Mouse (Mus musculus) ovary, postnatal 10 days (tissue): ENCODE measurements around the gene Smg6.

ENCODE experiments used
- DNase-seq: peaks from one replicate; pipeline ENCODE4 v3.0.0; 2022; ENCODE audit warnings: low spot score

Smg6 gene

DNA sequence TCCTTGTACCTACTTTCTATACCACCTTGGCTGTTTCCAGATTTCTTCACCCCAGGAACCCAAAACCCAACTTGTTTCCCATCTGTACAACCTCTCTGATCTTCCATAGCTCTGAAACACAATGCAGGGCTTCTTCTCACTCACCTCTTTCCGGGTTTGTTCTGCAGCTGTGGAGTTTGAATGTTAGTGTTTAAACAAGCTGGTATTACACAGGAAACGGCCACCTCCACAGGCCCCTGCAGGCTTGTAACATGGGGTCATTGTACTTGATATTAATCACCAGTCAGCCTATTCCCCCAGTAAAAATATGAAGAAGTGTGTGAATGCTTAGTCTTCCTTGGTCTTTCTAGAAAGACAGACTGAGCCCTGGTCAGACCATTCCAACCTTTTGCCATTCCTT, 123.5 kb downstream of the Smg6 start:
- DNase-seq, result no peak

DNA sequence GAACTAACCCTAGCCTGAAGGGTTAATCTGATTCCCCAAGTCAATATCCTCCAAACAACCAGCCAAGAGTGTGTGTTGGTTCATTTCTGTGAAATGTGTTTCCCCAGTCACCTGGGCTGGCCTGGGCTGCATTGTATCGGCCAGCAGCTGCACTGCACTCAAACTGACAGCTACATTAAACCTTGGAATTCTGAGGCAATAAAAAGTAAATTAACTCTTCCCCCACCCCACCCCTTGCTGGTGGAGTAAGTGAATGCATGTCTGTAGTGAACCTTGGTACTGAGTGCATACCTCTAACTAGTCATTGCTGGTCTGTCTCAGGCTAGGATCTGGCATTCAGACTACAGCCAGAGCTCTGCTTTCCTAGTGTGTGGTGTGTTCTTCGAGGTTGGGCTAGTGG, 124.2 kb downstream of the Smg6 start:
- DNase-seq, result no peak

DNA sequence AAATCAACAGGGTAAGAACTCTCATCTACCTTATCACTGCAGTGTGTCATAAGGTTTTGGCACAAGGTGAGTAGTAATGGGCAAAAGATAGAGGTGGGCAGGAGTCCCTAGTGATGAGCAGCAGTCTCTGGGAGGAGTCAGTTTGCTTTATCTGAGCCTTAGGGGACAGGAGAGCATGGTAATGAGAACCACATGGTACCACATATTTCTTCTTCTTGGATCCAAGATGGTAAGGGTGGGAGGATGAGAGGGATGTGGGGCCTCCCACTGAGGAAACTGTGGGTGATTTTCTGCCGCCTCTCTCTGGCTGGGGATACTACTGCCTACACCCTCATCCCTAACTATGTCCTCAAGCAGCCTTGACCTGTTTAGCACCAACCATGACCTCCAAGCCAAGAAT, 125.6 kb downstream of the Smg6 start:
- no peak for DNase-seq

DNA sequence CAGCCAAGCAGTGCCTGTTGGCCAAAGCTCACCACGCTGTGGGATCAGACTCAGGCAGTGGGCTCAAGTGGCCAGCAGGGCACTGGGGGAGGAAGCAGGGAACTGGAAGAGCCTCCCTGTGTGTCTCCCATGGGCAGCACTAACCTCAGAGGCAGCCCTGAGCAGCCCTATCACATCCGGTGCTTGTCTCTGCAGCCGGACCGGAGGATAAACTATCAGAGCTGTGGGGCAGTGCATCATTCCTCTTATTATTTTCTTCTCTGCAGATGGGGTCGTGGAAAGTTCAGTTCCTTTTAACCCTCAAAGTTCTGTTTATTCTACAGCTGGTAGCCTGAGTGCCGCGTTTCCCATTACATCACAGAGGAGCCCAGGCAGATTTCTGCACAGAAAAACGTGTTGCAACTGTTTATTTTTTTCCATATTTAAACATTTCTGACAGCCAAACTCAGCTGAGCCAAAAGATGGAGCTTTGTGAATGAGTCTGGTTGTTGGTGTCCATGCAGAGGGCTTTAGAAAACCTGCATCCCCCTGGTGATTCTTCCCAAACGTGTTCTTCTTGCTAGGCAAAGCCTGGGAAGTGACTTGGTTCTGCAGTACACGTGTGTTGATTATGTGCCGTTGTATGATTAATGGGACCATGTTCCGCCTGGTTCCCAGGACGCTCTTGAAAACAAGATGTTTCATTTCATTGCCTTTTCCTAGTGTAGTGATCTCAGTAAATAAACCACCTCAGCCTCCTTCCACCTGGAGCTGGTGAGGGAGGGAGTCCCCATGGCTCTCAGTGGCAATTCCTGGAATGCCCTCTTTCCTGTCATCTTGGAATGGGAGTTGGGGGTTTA, 126.3 kb downstream of the Smg6 start:
- DNase-seq, result no peak

DNA sequence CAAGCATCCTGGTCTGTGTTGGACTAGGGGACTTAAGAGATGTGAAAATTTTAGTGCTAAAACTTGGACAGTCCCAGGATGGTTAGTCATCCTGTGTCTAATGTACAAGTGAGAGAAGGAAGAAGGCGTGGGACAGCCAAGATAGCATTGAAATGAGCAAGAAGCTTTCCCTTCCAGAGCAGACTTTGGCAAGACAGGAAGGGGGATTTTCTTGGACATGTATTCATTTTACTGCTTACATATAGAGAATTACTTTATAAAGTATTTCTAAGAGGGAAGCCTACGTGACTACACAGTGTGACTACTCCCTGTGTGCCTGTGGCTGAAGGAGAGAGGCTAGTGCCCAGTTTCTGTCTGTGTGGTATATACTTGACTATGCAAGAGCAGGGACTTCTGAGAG, 127.4 kb downstream of the Smg6 start:
- DNase-seq, result no peak

DNA sequence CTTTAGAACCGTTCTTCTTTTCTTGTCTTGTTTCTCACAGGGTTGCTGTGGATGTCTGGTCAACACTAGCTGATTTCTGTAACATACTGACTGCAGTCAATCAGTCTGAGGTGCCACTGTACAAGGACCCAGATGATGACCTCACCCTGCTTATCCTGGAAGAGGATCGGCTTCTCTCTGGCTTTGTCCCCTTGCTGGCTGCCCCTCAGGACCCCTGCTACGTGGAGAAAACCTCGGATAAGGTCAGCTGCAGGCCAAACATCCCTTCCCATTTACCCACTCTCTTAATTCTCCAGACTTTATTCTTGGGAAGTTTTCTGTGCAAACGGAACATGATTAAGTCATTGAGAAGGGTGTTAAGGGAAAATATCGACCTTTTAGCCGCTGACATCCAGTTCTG, 128.1 kb downstream of the Smg6 start:
- DNase-seq, result no peak

DNA sequence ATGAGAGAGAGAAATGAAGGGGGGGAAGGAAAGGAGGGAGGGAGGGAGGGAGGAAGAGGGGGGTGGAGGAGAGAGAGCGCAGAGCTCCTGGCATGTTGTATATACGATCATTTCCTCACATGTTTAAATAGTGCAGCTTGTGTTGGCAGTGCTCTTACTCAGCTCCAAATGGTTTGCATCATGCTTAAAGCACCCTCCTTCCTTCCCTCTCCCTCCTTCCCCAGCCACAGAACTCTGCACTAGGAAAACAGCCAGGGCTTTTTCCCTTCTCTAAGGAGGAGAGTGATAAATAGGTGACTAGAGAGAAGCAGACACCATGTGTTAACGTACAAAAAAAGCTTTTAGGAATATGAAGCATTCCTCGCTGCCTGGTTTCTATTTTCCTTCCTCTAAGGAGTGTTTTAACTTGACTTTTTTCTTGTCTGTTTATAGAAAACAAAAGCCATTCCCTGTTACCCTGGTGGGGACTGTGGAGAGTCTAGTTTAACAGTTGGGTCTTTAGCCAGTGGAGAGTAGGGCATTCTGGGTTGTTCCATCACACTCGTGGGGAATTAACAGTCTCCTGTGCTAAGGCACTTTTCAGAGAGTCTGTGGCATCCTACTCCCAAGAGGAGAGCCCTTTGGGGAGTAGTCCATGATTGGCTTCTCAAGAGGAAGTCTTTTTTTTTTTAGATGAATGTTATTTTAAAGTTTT, 128.7 kb downstream of the Smg6 start:
- no peak for DNase-seq

DNA sequence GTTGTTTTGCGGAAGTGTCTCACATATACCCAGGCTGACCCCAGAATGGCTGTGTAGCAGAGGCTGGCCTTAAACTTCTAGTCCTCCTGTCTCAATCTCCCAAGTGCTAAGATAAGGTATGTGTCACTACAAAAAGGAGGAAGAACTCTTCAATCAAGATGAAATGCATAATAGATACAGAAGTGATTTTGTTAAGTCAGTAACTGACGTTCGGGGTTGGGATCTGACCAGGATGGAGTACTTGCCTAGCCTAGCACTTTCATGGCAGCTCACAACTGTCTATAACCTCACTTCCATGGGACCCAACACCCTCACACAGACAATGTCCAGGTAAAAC, 129.2 kb downstream of the Smg6 start:
- DNase-seq, result no peak

DNA sequence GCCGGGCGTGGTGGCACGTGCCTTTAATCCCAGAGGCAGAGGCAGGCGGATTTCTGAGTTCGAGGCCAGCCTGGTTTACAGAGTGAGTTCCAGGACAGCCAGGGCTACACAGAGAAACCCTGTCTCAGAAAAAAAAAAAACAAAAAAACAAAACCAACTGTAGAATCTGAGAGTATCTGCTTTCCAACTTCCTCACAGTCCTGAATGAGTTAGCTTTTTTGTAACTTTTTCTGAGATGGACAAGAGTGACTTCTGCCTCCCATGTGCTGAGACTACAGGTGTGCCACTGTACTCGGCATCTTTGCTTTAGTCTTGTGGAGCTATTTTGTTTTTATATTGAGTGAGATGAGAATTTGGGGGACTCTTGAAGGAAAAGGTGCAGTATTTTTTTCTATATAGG, 137.0 kb downstream of the Smg6 start:
- no peak for DNase-seq

DNA sequence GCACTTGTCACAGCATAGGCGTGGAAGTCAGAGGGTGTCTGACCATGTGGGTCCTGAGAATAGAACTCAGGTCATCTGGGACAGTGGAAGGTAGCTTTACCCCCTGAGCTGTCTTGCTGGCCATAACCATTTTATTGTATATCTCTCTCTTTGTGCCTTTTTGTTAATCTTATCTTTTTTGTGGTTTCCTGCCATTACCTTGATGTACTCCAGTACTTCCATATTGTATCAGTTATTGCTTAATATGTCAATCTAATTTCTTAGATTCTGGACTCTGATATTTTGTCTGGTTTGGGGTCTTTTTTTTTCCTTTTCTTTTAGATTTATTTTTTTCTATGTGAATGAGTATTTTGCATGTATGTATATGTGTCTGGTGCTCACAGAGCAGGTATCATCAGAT, 138.6 kb downstream of the Smg6 start:
- DNase-seq, result no peak

DNA sequence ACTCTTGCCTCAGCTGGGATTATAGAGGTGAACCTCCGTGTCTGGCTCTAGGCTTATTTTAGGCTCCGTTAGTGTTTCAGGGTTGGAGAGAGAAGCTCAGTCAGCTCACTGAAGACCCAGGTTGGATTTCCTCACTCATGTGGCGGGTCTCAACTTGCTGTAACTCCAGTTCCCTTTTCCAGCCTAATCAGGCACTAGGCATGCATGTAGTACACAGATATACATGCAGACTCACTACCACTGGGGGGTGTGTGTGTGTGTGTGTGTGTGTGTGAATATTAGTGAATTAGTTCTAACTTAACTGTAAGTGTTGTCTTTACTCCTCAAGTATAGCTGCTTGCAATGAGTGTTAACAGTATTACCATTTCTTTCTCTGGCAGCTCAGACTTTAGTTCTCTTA, 145.7 kb downstream of the Smg6 start:
- DNase-seq, result no peak

DNA sequence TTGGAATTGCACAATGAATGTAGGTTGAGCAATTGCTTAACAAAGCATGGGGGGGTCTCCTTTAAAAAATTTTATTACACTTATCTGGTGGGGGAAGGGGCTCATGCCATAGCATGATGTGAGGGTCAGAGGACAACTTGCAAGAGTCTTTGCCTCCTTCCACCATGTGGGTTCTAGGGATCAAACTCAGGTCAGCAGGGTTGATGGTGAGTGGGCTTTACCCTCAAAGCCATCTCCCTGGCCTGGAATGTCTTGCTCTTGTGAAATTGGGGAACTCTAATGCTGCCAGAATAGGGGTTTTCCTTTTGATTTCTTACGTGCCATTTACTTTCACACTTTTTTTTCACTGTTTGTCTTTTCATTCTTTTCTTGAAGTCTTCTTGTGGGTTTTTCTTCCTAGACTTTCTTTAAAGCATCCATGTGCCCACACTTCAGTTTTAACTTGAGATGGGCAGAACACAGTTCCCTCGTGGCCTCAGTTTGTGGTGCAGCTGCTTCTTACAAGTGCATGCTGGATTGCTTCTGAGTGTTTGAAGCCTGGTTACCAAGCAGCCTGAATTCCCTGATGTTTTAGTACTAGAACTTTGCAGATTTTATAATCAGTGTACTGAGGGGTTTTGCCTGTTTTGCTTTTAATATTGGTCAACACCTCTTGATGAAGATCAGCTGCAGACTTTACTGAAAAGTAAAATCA, 147.5 kb downstream of the Smg6 start:
- DNase-seq, result no peak

DNA sequence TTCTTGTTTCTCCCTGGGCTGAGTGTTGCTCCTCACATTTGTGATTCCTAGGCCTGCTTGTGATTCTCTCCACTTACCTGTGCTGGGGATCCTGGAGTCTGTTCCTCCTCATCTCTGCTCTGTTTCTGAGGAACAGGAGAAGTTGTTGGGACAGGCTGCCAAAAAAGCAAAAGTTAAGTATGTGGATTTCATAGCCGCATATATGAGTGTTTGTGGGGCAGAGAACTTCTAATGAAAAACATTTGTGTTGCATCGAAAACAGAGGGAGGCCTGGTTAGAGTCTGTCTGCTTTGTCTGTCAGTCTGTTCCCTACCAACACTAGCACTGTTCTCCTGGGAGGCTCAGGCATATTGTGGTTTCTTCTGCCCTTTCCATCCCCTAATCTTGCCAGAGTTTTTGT, 148.1 kb downstream of the Smg6 start:
- DNase-seq, result no peak

DNA sequence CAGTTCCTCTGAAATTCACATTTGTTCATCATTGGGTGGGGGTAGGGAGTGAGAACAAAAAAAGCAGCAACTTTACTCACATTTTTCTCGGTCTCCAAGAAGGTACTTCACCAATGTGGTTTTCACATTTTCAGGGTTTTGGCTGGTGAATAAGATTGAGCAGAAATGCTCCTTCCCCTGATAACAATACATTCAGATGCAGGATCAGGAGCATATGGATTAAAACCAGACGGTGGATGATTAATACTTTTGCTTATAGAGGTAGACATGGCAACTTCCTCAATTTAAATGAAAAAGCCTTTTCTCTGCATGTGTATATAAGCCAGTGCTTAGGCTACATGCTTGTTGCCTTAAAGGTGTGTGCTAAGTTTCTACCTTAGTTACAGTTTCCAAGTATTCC, 148.9 kb downstream of the Smg6 start:
- no peak for DNase-seq

DNA sequence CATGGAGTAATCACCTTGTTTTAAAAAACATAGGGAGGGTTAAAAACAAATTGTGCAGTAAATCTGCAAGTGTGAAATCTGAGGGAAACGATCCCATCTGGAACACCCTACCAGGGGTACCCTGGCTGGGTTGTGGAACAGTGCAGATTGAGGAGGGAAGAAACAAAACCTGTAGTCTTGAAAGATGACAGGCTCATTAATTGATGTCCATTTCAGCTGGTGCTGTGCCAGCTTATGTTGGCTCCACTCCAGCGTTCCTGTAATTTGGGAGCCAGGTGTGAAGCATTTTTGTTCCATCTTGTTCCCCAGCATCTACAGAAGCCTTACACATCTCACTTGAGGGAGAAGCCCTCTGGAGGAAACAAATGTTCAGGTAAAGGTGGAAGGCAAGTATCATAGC, 153.0 kb downstream of the Smg6 start:
- DNase-seq, result no peak

DNA sequence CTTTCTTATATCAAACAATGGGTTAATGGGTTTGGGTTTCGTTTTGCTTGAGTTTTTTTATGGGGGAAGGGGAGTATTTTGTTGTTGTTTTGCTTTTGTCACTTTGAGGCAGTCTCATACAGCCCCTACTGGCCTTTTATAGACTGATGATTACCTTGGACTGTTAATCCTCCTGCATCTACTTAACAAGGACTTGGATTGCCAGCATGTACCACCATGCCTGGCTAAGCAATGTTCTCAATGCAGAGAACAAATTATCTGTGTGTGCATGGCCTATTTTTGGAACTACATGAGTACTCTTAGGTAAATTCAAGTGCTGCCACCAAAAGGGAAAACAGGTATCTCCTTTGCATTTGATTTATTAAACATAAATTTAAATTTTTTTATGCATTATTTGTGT, 157.4 kb downstream of the Smg6 start:
- no peak for DNase-seq

DNA sequence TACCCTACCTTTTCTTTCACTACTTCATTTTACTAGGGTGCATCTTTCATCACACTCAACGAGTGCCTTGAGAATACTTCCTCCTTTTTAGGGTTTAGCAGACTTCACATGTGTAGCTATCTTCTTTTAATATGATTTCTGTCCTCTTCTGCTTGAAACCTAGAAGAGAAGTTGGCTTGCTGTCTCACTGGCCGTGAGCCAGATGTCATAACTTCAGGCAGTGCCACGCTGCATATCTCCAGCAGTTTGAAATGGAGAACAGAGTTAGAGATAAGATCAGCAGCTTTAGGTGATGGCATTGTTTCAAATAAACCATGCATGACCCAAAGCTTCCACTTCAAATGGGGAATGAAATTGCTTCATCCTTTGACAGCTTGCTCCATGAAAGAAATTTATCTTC, 166.5 kb downstream of the Smg6 start:
- no peak for DNase-seq

DNA sequence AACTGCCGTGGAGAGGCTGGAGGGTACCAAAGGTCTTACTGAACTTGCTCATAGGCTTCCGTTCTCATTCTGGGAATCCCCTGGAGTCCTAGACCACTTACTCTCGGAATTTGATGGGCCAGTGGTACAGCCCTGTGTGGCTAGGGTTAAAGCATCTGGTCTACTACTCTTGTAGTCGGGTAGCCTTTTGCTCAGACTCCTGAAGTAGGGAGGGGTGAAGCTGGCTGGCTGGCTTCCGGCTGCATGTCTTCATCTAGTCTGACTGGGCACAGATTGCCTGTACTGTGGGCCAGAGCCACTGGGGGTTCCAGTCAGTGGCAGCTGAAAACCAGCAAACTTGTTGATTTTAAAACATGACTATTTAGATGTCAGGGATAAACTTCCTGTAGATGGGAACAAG, 167.0 kb downstream of the Smg6 start:
- no peak for DNase-seq

DNA sequence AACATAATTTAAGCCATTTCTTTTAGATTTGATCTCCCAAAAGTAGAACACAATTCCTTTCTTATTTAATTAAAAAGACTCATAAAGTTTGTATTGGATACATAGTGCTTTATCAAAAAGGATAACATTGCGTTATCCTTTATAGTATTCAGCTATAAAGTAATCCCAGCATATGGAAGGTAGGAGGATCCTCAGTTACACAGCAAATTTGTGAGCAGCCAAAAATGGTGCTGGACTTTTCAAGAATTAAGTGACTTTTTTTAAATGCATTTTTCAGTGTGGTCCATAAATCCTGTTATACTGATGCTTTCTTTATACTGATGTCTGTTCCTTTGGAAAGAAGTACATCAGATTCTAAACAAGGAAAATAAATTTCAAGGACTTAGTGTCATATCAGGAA, 169.1 kb downstream of the Smg6 start:
- DNase-seq, result no peak

DNA sequence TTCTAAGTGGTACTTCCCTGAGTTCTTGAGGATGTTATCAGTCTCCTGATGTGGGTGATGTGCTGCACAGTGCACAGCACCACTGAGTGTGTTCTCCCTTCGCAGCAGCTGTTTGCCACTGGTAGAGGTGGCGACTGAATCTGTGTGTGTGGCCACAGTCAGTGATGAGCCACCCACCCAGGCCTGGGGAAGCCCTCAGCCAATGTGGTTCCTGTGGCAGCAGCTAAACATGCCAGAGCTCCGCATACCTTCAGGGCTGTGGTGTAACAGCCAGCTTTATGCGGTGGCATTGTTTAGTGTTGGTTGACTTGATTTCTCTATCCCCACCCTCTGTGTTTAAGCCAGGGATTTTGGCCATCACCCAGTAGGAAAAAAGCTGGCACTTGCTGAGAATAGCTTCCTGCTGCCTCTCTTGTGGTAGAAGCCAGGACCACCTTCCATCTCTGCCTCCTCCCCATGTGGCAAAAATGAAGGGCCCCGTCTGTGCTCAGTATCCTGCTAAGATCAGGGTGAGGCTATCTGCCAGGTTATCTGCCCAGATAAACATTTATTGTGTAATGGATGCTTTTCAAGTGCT, 177.2 kb downstream of the Smg6 start:
- DNase-seq, result no peak

DNA sequence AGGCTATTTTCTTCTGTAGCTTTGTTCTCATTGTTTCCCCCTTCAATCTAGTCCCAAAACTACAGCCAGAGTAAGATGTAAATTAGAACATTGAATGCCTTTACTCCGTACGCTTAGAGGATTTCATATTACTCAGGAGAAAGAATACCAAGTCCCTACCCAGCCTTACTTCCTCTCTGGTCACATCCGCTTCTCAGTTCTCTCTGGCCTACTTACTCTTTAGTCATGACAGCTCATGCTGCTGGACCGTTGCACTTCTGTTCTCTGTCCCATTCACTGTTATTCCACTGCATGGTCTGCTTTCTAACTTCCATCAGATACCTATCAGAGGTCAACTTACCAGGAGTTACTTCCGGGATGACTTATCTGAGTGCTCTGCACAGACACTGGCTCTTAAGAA, 181.0 kb downstream of the Smg6 start:
- DNase-seq, result no peak

DNA sequence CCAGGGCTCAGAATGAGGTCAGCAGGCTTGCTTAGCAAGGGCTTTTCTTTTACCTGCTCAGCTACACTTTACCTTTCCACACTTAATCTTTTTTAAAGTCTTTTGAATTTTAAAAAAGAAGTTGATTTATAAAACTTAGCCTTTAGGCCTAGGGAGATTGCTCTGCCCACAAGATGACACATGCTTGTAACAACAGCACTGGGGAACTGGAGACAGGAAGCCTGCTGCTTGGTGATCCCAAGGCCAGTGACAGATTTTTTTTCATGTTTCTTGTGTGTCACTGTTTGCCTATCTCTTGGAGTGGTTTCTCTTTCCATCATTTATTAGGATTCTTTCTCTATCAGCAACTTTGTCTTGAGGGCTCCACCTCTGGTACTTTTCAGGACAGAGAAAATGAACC, 183.3 kb downstream of the Smg6 start:
- DNase-seq, result no peak

DNA sequence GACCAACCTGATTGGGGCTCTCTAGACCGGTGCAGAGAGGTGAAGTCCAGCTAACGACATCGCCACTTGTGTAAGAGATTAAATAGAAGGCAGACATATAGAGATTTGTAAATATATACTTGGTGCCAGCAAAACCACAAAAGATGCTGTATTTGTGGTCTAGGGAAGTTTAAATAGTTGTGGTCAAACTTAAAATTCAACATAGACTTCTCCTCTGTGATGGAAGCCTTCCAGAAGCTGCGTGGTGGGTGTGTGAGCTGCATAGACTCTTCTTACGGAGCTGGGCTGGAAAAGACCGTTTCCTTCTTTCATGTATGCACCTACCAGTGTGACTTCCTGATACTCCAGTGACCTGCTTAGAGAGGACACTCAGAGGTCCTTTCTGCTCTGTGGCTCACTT, 190.8 kb downstream of the Smg6 start:
- DNase-seq, result no peak
